Mouse (Mus musculus): ENCODE measurements around the gene Gm5294. TPM values are rescaled to one million over a fixed set of nuclear protein-coding genes. Genes with fewer than 3 reads are reported as not detected.

Gm5294 gene
- not detected in 2 replicates for polyA plus RNA-seq (2015; fragmentation: Nextera tagmentation; extraction: Ambion mirVana)

DNA sequence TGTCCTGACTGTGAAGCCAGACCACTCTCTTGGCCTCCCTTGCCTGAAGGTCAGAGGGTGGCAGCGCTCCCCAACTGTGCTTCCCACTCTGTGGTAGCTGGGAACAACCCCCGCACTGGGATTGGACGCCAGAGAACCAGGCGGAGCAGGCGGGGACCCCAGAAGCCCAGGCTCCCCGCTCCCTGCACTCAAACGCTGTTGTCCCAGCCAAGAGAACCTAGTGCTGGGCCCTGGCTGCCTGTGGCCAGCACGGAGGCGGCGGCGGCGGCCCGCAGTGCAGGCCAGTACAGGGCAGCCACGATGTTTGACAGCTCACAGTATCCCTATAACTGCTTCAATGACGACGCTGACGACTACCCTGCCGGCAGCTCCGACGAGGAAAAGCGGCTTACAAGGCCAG lies at the start of gene Gm5294:
Gm5294 (plus strand) TSS at position 301 of the 400 bp plus-strand sequence.
- Histone ChIP-seq H3K36me3 (no peaks in the 10 kb centered on the region), H3K4me2 (replicated peaks) (peak within 1 kb of the TSS; percentile 48), H3K27me3 (peaks cover 56% of the 10 kb centered on the region), H3K9me3 (no peaks in the 10 kb centered on the region), H3K27ac (no peak within 1 kb of the TSS), H3K9ac (replicated peaks) (no peak within 1 kb of the TSS), H3K4me1 (replicated peaks) (peaks cover 11% of the 10 kb centered on the region), H3K4me3 (replicated peaks) (peak within 1 kb of the TSS; percentile 23)
- WGBS, result 8% methylated on average over 21 of the region's 21 CpGs
- no peak for ATAC-seq

GRCm38 (mm10) chr5:138775096-138775495 lies 44.8 kb upstream of the Gm5294 start:
- H3K36me3 ChIP-seq, result peaks cover 54% of the 10 kb centered on the region
- H3K4me1 ChIP-seq (replicated peaks), result peaks cover 27% of the 10 kb centered on the region
- H3K27me3 ChIP-seq, result no peaks in the 10 kb centered on the region
- ATAC-seq, result no peak
- H3K27ac ChIP-seq, result no peak overlapping the region
- no peak overlapping the region for H3K4me2 ChIP-seq (replicated peaks)
- 93% methylated on average over 5 of the region's 5 CpGs for WGBS
- no peaks in the 10 kb centered on the region for H3K9me3 ChIP-seq
- H3K4me3 ChIP-seq (replicated peaks), result no peak overlapping the region
- no peak overlapping the region for H3K9ac ChIP-seq (replicated peaks)

DNA sequence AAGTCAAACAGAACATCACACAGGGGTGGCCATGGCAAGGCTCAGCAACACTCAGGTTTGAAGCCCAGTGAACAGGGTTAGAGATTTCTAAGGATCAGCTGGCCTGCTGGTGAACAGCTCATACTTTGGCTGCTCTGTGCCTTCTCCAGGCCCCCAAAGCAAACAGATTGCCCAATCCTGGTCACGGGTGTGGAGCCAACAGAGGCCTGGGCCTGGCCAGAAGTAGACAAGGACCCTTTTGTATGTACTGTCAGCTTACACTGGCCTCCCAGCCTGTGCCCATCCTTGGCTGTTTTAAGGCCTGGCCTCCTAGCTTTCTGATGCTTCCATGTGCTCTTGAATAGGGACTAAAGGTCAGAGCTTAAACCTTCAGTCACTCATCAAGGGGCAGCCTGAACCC lies 43.5 kb upstream of the Gm5294 start:
- no peak overlapping the region for H3K27ac ChIP-seq
- ATAC-seq, result no peak
- H3K4me1 ChIP-seq (replicated peaks), result peaks cover 35% of the 10 kb centered on the region
- no peak overlapping the region for H3K4me2 ChIP-seq (replicated peaks)
- no peaks in the 10 kb centered on the region for H3K27me3 ChIP-seq
- no peaks in the 10 kb centered on the region for H3K9me3 ChIP-seq
- peaks cover 45% of the 10 kb centered on the region for H3K36me3 ChIP-seq
- H3K4me3 ChIP-seq (replicated peaks), result no peak overlapping the region
- WGBS, result 78% methylated on average over 1 of the region's 1 CpGs
- no peak overlapping the region for H3K9ac ChIP-seq (replicated peaks)

- Histone ChIP-seq H3K36me3 (peaks cover 42% of the 10 kb centered on the region), H3K4me2 (replicated peaks) (no peak overlapping the region; the same call in 1 of the 2 replicates), H3K4me3 (replicated peaks) (no peak overlapping the region), H3K27me3 (no peaks in the 10 kb centered on the region), H3K9ac (replicated peaks) (no peak overlapping the region), H3K27ac (peak overlapping the region; percentile 83), H3K9me3 (no peaks in the 10 kb centered on the region), H3K4me1 (replicated peaks) (peaks cover 41% of the 10 kb centered on the region)
- whole genome bisulfite sequencing, result 35% methylated on average over 9 of the region's 9 CpGs
- peak; percentile 86 for ATAC-seq
These were observed 41.0 kb upstream of the Gm5294 start for GRCm38 (mm10) chr5:138778731-138779463.

DNA sequence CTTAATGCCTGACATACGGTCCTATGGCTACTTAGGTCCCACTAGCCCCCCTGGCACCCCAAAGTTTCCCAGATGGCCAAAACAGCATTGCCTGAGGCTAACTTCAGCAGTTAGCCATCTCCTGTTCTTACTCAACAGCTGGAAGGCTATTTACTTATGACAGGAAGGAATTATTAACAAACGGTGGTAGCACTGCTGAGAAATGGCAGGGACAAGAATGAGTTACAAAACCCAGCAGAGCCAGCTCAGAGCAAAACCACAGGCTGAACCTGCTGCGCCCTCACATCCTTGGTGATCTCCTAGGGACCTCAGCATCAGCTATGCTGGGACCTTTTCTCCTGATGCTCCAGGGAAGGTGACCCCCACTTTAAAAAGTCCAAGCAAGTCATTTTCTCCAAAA lies 40.2 kb upstream of the Gm5294 start:
- H3K4me2 ChIP-seq (replicated peaks), result no peak overlapping the region
- no peak overlapping the region for H3K9ac ChIP-seq (replicated peaks)
- H3K27ac ChIP-seq, result peak overlapping the region; percentile 83; the same call in 1 of the 2 replicates
- no peak overlapping the region for H3K4me3 ChIP-seq (replicated peaks)
- H3K9me3 ChIP-seq, result no peaks in the 10 kb centered on the region
- ATAC-seq, result no peak
- 82% methylated on average over 3 of the region's 3 CpGs for WGBS
- no peaks in the 10 kb centered on the region for H3K27me3 ChIP-seq
- peaks cover 48% of the 10 kb centered on the region for H3K36me3 ChIP-seq
- peaks cover 41% of the 10 kb centered on the region for H3K4me1 ChIP-seq (replicated peaks)

DNA sequence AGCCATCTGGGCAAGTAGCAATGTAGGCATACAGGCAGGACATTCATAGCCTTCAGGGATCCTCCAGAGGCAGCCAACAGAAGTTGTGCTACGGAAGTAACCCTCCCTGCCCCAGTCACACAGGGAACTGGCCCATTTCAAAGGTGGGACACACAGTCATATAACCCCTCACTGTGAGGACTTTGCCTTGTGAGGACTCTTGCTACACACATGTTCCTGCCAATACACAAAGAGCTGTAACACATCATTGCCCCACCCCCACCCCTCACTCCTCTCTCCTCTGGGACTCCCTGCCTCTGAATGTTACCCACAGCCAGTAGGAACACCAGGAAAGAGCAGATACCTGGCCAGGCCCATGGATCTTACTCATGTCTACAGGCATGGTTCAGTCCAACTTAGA lies 37.2 kb upstream of the Gm5294 start:
- H3K9ac ChIP-seq (replicated peaks), result no peak overlapping the region
- peaks cover 35% of the 10 kb centered on the region for H3K36me3 ChIP-seq
- no peaks in the 10 kb centered on the region for H3K9me3 ChIP-seq
- H3K27me3 ChIP-seq, result no peaks in the 10 kb centered on the region
- no peak for ATAC-seq
- H3K4me3 ChIP-seq (replicated peaks), result no peak overlapping the region
- 84% methylated on average over 1 of the region's 1 CpGs for WGBS
- H3K4me1 ChIP-seq (replicated peaks), result peaks cover 35% of the 10 kb centered on the region
- no peak overlapping the region for H3K4me2 ChIP-seq (replicated peaks)
- H3K27ac ChIP-seq, result peak overlapping the region; percentile 14; the same call in 1 of the 2 replicates

GRCm38 (mm10) chr5:138783181-138783580 lies 36.7 kb upstream of the Gm5294 start:
- Histone ChIP-seq H3K4me2 (replicated peaks) (no peak overlapping the region), H3K27ac (no peak overlapping the region; the same call in 1 of the 2 replicates), H3K4me1 (replicated peaks) (peaks cover 37% of the 10 kb centered on the region), H3K27me3 (no peaks in the 10 kb centered on the region), H3K9me3 (no peaks in the 10 kb centered on the region), H3K9ac (replicated peaks) (no peak overlapping the region), H3K36me3 (peaks cover 35% of the 10 kb centered on the region), H3K4me3 (replicated peaks) (no peak overlapping the region)
- no peak for ATAC-seq
- WGBS, result 81% methylated on average over 8 of the region's 8 CpGs

- no peaks in the 10 kb centered on the region for H3K9me3 ChIP-seq
- no peak overlapping the region for H3K4me2 ChIP-seq (replicated peaks)
- H3K9ac ChIP-seq (replicated peaks), result no peak overlapping the region
- peaks cover 18% of the 10 kb centered on the region for H3K4me1 ChIP-seq (replicated peaks)
- no peaks in the 10 kb centered on the region for H3K27me3 ChIP-seq
- no peak for ATAC-seq
- 90% methylated on average over 3 of the region's 3 CpGs for WGBS
- no peak overlapping the region for H3K27ac ChIP-seq
- H3K4me3 ChIP-seq (replicated peaks), result no peak overlapping the region
- peaks cover 43% of the 10 kb centered on the region for H3K36me3 ChIP-seq
These were observed 33.8 kb upstream of the Gm5294 start for GRCm38 (mm10) chr5:138785986-138786515.

- H3K9me3 ChIP-seq, result no peaks in the 10 kb centered on the region
- no peaks in the 10 kb centered on the region for H3K27me3 ChIP-seq
- no peak overlapping the region for H3K27ac ChIP-seq
- no peak for ATAC-seq
- peaks cover 43% of the 10 kb centered on the region for H3K36me3 ChIP-seq
- no peak overlapping the region for H3K9ac ChIP-seq (replicated peaks)
- 91% methylated on average over 7 of the region's 7 CpGs for WGBS
- peaks cover 16% of the 10 kb centered on the region for H3K4me1 ChIP-seq (replicated peaks)
- H3K4me2 ChIP-seq (replicated peaks), result no peak overlapping the region
- no peak overlapping the region for H3K4me3 ChIP-seq (replicated peaks)
These were observed 32.2 kb upstream of the Gm5294 start for GRCm38 (mm10) chr5:138787648-138788047.

- Histone ChIP-seq H3K27ac (0 out of 2 replicates have a peak overlapping the region, but pooled peaks have one; percentile 25), H3K9me3 (no peaks in the 10 kb centered on the region), H3K27me3 (no peaks in the 10 kb centered on the region), H3K4me2 (replicated peaks) (no peak overlapping the region), H3K36me3 (peaks cover 51% of the 10 kb centered on the region), H3K4me3 (replicated peaks) (no peak overlapping the region), H3K9ac (replicated peaks) (no peak overlapping the region), H3K4me1 (replicated peaks) (peaks cover 12% of the 10 kb centered on the region)
- no peak for ATAC-seq
- 54% methylated on average over 11 of the region's 11 CpGs for WGBS
These were observed 31.2 kb upstream of the Gm5294 start for GRCm38 (mm10) chr5:138788481-138789211.

DNA sequence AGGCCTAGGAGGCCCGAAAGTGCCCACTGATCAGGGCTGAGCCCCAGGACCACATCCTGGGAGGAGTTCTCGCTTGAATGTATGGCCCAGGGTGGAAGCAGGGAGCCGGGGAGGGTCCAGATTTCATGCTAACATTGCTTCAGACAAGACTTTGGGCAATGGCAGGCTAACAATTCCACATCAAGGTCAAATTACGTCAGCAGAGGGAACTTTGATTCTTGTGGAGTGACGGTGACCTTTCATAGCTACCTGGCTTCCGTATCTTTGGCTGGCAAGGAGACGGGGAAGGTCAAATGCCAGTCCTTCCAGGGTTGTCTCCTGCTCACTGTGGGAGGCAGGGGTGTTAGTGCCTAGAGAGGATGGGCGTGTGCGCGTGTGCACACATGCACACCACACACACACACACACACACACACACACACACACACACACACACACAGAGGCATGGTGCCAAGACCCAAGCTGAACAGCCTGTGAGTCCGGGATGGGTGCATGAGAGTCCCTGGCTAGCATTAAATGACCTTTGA lies 28.9 kb upstream of the Gm5294 start:
- Histone ChIP-seq H3K27ac (no peak overlapping the region), H3K9me3 (no peaks in the 10 kb centered on the region), H3K36me3 (peaks cover 64% of the 10 kb centered on the region), H3K4me1 (replicated peaks) (peaks cover 12% of the 10 kb centered on the region), H3K27me3 (no peaks in the 10 kb centered on the region), H3K9ac (replicated peaks) (no peak overlapping the region), H3K4me3 (replicated peaks) (no peak overlapping the region), H3K4me2 (replicated peaks) (no peak overlapping the region)
- no peak for ATAC-seq
- 90% methylated on average over 11 of the region's 11 CpGs for WGBS

GRCm38 (mm10) chr5:138801588-138802116 lies 18.2 kb upstream of the Gm5294 start:
- 75% methylated on average over 7 of the region's 7 CpGs for WGBS
- H3K36me3 ChIP-seq, result peaks cover 59% of the 10 kb centered on the region
- no peak for ATAC-seq

More at GRCm38 (mm10) chr5:138801588-138802116, 18.2 kb upstream of the Gm5294 start:
- Histone ChIP-seq H3K4me2 (replicated peaks) (no peak overlapping the region), H3K9ac (replicated peaks) (no peak overlapping the region), H3K4me3 (replicated peaks) (no peak overlapping the region), H3K9me3 (no peaks in the 10 kb centered on the region), H3K27ac (no peak overlapping the region), H3K4me1 (replicated peaks) (no peaks in the 10 kb centered on the region), H3K27me3 (no peaks in the 10 kb centered on the region)

Data from midbrain, embryonic 13.5 days (tissue).